Mouse (Mus musculus) midbrain, embryonic 11.5 days (tissue): ENCODE measurements around the gene Plekha1. TPM values are rescaled to one million over a fixed set of nuclear protein-coding genes. Genes with fewer than 3 reads are reported as not detected.

Experiments
- ATAC-seq: fragments of 200-750 bp; cut with Nextera tagmentation; 2 replicates; pipeline ENCODE4 v1.8.0; 2017; ENCODE audit warnings: moderate TSS enrichment, moderate library complexity; ENCODE audit not compliant: low FRiP score
- DNase-seq: peaks from one replicate; pipeline ENCODE4 v3.0.0; 2015; ENCODE audit warnings: low spot score; ENCODE audit errors: missing footprints
- H3K27ac ChIP-seq: fragments of 300-500 bp; sonication (generic); 2 replicates; pipeline ENCODE4 v1.5.1; 2014; ENCODE audit warnings: low read depth, low read length
- H3K27me3 ChIP-seq: fragments of 300-500 bp; sonication (generic); 2 replicates; pipeline ENCODE4 v1.6.1; 2014; ENCODE audit warnings: mild to moderate bottlenecking, low read length, moderate library complexity, mixed read lengths; ENCODE audit not compliant: control insufficient read depth, insufficient read depth
- H3K36me3 ChIP-seq: fragments of 300-500 bp; sonication (generic); 2 replicates; pipeline ENCODE4 v1.6.1; 2014; ENCODE audit warnings: mild to moderate bottlenecking, low read length, moderate library complexity, mixed read lengths; ENCODE audit not compliant: control insufficient read depth, insufficient read depth
- H3K4me1 ChIP-seq: fragments of 300-500 bp; sonication (generic); 2 replicates; pipeline ENCODE4 v1.6.1; 2014; ENCODE audit warnings: low read length; ENCODE audit not compliant: control insufficient read depth, insufficient read depth
- H3K4me2 ChIP-seq: fragments of 300-500 bp; sonication (generic); 2 replicates; pipeline ENCODE4 v1.6.1; 2014; ENCODE audit warnings: mild to moderate bottlenecking, moderate library complexity
- H3K4me3 ChIP-seq: fragments of 300-500 bp; sonication (generic); 2 replicates; pipeline ENCODE4 v1.5.1; 2014; ENCODE audit warnings: low read depth, low read length
- H3K9ac ChIP-seq: fragments of 300-500 bp; sonication (generic); 2 replicates; pipeline ENCODE4 v1.6.1; 2014; ENCODE audit warnings: low read length
- H3K9me3 ChIP-seq: fragments of 300-500 bp; sonication (generic); 2 replicates; pipeline ENCODE4 v1.6.1; 2016; ENCODE audit warnings: low read length; ENCODE audit not compliant: control insufficient read depth
- WGBS: fragments of 180-500 bp; shearing (Covaris S2); extraction: QIAGEN DNeasy Blood & Tissue Kit; methylation state at CpG from one replicate; pipeline ENCODE4 v1.1.7; 2014; 5-methylcytosine and 5-hydroxymethylcytosine counted together
- polyA plus RNA-seq: library from polyadenylated mRNA; unstranded; fragments of >200 nt; fragmentation: Nextera tagmentation; extraction: Ambion mirVana; gene quantifications from 2 replicates; pipeline ENCODE4 v1.2.1, GENCODE M21; 2014

Plekha1 gene
- polyA plus RNA-seq, 1 experiment from 2014 or later: 37.6 TPM

DNA sequence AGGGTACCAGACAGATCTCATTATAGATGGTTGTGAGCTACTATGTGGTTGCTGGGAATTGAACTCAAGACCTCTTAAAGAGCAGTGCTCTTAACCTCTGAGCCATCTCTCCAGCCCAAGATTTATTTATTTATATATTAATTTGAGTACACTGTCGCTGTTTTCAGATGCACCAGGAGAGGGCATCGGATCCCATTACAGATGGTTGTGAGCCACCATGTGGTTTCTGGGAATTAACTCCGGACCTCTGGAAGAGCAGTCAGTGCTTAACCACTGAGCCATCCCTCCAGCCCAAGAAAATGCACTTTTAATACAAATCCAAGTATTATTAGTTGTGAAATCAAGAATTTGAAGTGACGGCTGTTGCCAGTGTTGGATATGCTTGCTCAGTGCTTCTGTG, 32.8 kb downstream of the Plekha1 start:
- ATAC-seq: no peak
- Histone ChIP-seq H3K36me3 (no peaks in the 10 kb centered on the region), H3K4me1 (no peaks in the 10 kb centered on the region), H3K27ac (no peak overlapping the region), H3K27me3 (no peaks in the 10 kb centered on the region), H3K4me3 (no peak overlapping the region), H3K9me3 (no peaks in the 10 kb centered on the region), H3K9ac (no peak overlapping the region), H3K4me2 (no peak overlapping the region)
- peak; percentile 81 for DNase-seq
- 86% methylated on average over 4 of the region's 4 CpGs for WGBS

DNA sequence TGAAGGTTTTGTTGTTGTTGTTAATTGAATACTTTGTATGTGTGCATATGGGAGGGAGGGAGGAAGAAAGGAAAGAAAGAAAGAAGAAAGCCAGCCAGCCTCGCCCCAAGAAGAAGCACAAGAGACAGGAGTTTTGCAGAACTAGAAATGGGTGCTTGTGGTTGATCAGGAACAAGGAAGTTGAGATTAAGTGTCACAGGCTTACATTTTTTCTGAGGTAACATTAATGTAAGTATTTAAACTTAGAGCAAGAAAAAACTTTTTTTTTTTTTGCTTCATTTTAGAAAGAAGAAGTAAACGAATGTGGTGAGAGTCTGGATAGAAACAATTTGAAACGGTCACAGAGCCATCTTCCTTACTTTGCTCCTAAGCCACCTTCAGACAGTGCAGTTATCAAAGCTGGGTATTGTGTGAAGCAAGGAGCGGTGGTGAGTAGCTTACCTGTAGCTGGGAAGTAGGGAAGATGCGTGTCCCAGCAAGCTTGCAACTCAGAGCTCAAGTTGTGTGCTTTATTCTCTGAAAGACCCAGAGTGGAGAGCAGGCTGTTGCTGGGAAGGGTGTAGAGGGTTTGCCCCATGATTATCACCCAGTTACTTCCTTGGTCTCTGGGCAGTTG, 34.8 kb downstream of the Plekha1 start:
- Histone ChIP-seq H3K36me3 (0 out of 2 replicates have a peak, but pooled peaks cover 2% of the 10 kb centered on the region), H3K9me3 (no peaks in the 10 kb centered on the region), H3K9ac (no peak overlapping the region), H3K27ac (no peak overlapping the region), H3K27me3 (no peaks in the 10 kb centered on the region), H3K4me1 (no peaks in the 10 kb centered on the region), H3K4me2 (no peak overlapping the region), H3K4me3 (no peak overlapping the region)
- ATAC-seq (no peak), DNase-seq (peak; percentile 66)
- 91% methylated on average over 5 of the region's 5 CpGs for WGBS

DNA sequence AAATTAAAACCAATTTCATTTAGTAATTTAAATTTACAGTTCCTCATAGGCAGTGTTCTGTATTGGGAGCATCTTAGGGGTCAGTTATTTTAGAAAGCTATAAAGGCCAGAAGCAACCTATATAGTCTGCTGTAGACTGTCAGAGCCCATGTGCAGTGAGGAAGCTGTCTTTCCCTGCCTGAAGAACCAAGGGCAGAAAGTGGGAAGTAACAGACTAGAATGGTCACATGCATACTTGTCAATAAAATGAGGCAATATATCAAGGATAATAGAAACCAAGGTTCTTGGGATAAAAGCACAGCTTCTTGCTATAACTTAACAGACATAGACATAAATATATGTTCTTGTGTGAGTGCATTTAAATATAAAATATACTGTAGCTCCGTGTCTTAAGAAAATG, 37.4 kb downstream of the Plekha1 start:
- DNase-seq (no peak), ATAC-seq (no peak)
- H3K4me3 ChIP-seq: no peak overlapping the region
- no peaks in the 10 kb centered on the region for H3K4me1 ChIP-seq
- no peaks in the 10 kb centered on the region for H3K9me3 ChIP-seq
- H3K27me3 ChIP-seq: no peaks in the 10 kb centered on the region
- H3K36me3 ChIP-seq: 0 out of 2 replicates have a peak, but pooled peaks cover 2% of the 10 kb centered on the region
- H3K4me2 ChIP-seq: no peak overlapping the region
- WGBS: 97% methylated on average over 1 of the region's 1 CpGs
- no peak overlapping the region for H3K27ac ChIP-seq
- H3K9ac ChIP-seq: no peak overlapping the region

DNA sequence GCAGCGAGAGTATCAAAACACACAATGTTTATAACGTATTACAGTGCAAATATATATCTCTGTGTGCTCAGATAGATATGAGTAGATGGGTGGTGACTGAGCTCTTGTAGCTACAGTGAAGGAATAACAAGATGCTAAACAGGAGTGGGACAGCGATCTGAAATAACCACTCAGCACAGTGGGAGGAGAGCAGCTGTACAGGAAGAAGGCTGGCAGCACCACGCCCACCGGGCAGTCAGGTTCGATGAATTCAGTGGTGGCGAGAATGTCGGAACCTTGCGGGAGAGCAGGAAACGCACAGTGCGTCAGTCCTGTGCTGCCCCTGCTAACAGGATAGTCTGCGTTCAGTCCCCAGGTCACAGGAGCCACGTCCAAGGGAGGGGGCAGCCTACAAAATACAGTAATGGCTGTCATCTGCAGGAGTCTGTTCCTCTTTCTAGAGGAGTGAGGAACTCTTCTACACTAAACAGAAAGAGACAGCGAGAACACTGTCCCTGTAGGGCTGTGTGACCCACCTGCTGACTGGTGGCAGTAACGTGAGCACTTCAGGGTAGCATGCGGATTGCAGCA, 38.0 kb downstream of the Plekha1 start:
- H3K36me3 ChIP-seq: 0 out of 2 replicates have a peak, but pooled peaks cover 2% of the 10 kb centered on the region
- no peak overlapping the region for H3K9ac ChIP-seq
- no peak overlapping the region for H3K4me3 ChIP-seq
- H3K9me3 ChIP-seq: no peaks in the 10 kb centered on the region
- ATAC-seq: no peak
- WGBS: 93% methylated on average over 16 of the region's 16 CpGs
- H3K4me1 ChIP-seq: no peaks in the 10 kb centered on the region
- H3K27me3 ChIP-seq: no peaks in the 10 kb centered on the region
- H3K4me2 ChIP-seq: no peak overlapping the region
- no peak overlapping the region for H3K27ac ChIP-seq
- DNase-seq: peak; percentile 75

DNA sequence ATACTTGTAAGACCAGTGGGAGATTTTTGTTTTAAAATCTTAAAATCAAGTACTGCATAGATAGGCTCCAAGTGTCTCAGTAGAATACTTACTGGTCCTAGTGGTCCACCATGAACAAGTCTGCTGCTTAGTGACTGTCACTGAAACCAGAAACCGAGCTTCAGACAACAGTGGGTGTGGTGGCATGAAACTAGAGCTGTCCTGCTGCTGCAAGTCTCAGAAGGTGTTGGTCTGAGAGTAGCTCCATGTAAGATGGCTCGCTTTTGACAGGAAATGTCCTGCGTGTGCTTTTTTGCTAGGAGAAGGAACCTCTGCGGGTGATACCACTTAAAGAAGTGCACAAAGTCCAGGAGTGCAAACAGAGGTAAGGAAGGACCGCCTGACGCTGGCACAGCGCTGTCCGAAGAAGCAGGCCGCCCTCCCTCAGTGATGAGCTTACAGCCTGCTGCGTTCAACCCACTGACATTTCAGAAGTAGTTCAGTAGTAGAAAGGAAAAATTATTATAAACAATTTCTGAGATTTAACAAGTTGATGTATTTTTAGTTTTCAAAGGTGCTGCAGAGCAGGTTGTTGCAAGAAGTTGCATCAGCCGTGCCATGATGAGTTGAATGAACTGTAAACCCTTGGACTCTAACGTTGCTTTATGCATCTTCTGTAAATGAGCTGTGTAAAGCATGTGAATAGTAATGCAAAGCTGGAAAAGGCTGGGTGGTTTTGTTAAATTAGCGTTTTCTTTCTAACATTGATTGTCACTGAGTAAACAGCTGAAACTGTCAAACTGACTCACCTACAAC, 39.2 kb downstream of the Plekha1 start:
- Histone ChIP-seq H3K4me3 (no peak overlapping the region), H3K27ac (no peak overlapping the region), H3K9me3 (no peaks in the 10 kb centered on the region), H3K4me2 (no peak overlapping the region), H3K4me1 (no peaks in the 10 kb centered on the region), H3K9ac (no peak overlapping the region), H3K27me3 (no peaks in the 10 kb centered on the region), H3K36me3 (0 out of 2 replicates have a peak, but pooled peaks cover 2% of the 10 kb centered on the region)
- no peak for DNase-seq
- no peak for ATAC-seq
- 90% methylated on average over 13 of the region's 13 CpGs for WGBS

DNA sequence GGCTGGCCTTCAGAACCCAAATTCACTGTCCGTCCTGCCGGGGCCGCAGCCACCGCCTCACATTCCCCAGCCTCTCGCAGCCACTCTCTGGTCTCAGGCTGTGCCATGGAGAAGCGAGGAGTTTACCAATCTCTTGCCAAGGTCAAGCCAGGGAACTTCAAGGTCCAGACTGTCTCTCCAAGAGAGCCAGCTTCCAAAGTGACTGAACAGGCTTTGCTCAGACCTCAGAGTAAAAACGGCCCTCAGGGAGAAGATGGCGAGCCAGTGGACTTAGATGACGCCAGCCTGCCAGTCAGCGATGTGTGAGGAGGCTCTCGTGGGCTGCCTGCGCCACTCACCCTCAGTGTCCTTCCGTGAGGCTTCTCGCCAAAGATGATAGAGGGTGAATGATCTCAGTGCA, 45.3 kb downstream of the Plekha1 start:
- Histone ChIP-seq H3K9ac (no peak overlapping the region), H3K4me1 (no peaks in the 10 kb centered on the region), H3K27ac (no peak overlapping the region), H3K27me3 (no peaks in the 10 kb centered on the region), H3K36me3 (no peaks in the 10 kb centered on the region), H3K9me3 (no peaks in the 10 kb centered on the region), H3K4me2 (no peak overlapping the region), H3K4me3 (no peak overlapping the region)
- WGBS: 91% methylated on average over 14 of the region's 14 CpGs
- ATAC-seq (no peak), DNase-seq (no peak)

DNA sequence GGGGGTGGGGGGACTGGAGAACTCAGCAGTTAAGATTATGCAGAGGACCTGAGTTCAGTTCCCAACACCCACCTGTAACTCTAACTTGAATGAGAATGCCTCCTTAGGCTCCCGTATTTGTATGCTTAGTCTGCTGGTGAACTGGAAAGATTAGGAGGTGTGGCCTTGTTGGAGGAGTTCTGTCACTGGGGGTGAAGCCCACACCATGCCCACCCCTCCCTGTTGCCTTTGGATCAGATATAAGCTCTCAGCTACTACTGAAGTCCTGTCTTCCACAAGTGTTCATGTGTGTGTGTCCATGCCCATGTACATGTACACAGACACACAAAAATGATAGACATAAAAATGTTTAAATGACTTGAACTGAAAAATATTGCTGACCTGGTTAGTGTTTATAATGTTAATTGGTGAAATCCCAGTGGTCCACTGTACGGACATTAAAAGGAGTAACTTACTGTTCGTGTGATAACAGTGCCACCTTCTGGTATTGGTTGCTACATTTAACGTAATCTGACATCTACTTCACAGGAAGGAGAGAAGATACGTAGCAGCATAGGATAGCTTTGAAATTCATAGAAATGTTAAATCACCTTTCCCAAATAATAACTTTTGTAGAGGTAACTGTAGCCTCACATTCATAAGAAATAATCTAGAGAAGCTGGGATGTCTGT, 49.3 kb downstream of the Plekha1 start:
- ATAC-seq (no peak), DNase-seq (peak; percentile 89)
- H3K27me3 ChIP-seq: no peaks in the 10 kb centered on the region
- no peaks in the 10 kb centered on the region for H3K4me1 ChIP-seq
- H3K36me3 ChIP-seq: no peaks in the 10 kb centered on the region
- H3K9ac ChIP-seq: no peak overlapping the region
- no peaks in the 10 kb centered on the region for H3K9me3 ChIP-seq
- no peak overlapping the region for H3K4me2 ChIP-seq
- 65% methylated on average over 5 of the region's 5 CpGs for WGBS
- H3K4me3 ChIP-seq: no peak overlapping the region
- no peak overlapping the region for H3K27ac ChIP-seq

DNA sequence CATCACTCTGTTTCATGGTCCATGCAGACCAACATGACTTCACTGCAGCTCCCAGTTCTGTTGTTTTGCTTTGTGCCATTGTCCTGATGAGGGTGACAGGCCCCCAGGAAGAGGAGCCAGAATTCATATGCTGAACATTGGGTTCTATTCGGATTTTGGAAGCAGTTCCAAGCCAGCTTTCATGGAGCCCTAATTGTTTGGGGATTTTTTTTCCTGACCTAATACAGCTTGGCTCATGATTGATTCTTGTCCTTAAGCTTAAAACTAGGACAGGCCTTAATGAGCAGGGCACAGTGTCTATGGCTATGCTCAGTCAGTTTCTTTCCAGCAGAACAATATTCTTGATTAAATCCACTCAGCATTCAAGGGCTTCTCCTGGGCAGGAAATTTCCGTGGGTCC, 52.7 kb downstream of the Plekha1 start:
- Histone ChIP-seq H3K4me2 (no peak overlapping the region), H3K4me3 (no peak overlapping the region), H3K9ac (no peak overlapping the region), H3K27me3 (no peaks in the 10 kb centered on the region), H3K36me3 (no peaks in the 10 kb centered on the region), H3K27ac (no peak overlapping the region), H3K9me3 (no peaks in the 10 kb centered on the region), H3K4me1 (no peaks in the 10 kb centered on the region)
- WGBS: 58% methylated on average over 2 of the region's 2 CpGs
- DNase-seq (no peak), ATAC-seq (no peak)
